Mouse (Mus musculus) right cerebral cortex, postnatal 10 days (tissue): ENCODE measurements at regions not wholly inside any gene's neighbourhood (a gene's known extent, or its start where the extent isn't known, plus 50 kb on each side); places are given as distances from the start of the nearest gene placed in this dataset.
"Not testable (repeated sequence)": the region's sequence is repeated elsewhere in the genome, so short reads cannot be mapped to it uniquely, and the experiment has no call there.

Source experiments
- DNase-seq, 2 experiments: peaks; one replicate each; pipeline ENCODE4 v3.0.0; 2021; ENCODE audit warnings: low spot score in 2 of 2

DNA sequence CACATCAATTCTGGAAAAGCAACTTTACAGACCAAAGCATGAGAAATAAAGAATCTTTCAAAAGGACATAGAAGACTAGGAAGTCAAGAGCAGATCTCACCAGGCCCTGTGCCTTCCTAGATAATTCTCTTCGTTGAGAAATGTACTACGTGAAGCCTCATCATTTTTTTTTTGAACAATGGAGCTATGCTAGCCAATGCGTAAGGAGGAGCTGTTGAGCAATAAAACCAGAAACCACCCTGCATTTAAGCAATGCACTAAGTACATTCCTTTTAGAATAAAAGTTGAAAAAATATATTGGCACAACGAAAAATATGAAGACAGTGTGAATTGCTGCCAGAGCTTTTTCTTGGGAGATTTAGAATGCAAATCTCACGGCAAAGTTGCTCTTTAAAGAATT lies 349.7 kb upstream of the Rgma start:
- DNase-seq: peak in 1 of 2 experiments; percentile 24

DNA sequence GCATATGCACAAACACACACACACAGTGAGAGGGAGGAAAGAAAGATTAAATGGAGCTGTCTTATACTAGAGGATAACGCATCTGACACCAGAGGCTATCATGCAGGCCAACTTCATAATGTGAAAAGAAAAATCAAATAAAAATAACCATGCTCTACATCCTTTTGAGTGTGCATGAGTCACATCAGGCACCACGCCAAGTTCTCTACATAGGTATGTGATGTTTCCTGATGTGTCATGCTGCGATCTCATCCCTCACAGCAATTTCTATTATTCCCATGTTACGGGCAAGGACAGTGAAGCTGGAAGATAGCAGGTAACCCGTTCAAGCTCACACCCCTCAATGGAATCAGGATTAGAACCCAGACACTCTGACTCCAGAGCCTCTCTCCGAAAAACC lies 346.4 kb upstream of the Rgma start:
- no peak for DNase-seq

DNA sequence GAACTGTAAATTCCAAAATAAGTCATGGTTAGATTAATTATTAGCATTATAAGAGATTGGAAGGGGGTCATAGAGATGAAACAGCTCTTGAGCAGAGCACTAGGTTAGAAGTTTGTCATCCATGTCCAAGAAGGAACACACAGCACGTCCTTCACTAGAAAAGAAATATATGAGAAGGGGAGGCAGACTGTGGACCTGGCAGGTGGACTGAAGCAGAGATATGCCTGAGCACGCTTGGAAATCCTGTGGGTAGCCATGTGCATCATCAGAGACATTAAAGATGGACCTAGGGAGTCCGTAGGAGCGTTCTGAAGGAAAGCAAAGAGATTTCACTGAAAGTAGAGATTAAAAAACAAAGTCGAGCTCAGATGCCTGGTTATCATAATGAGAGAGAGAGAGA lies 343.9 kb upstream of the Rgma start:
- DNase-seq: no peak

DNA sequence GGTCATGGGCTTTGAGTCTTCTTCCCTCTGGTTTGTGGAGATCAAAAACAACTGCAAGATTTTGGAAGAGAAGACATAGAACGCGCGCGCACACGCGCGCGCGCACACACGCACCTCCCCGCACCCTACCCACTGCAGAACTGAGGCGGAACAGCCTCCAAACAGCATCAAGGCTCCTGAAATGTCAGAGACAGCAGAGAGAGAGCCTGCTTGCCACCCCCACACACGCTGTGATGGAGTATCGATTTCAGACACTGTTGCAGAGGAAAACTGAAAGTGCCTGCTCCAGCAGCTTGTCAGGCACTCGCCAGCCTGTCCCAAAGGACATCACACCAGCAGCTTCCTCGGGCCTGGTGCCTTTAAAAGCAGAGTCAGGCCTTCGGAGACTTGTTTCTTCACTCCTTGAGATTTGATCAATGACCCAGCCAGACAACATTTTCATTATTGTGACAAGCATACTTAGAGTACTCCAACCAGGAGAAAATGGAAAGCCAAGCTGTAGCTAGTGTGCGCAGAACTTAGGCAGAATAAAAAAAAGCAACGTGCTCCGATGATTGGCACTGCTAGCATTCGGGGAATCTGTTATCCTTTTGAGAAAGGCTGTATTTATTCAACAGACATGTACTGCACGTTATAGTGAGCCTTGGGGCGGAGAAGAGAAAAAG lies 342.9 kb upstream of the Rgma start:
- peak; percentile 46 to 61 for DNase-seq

DNA sequence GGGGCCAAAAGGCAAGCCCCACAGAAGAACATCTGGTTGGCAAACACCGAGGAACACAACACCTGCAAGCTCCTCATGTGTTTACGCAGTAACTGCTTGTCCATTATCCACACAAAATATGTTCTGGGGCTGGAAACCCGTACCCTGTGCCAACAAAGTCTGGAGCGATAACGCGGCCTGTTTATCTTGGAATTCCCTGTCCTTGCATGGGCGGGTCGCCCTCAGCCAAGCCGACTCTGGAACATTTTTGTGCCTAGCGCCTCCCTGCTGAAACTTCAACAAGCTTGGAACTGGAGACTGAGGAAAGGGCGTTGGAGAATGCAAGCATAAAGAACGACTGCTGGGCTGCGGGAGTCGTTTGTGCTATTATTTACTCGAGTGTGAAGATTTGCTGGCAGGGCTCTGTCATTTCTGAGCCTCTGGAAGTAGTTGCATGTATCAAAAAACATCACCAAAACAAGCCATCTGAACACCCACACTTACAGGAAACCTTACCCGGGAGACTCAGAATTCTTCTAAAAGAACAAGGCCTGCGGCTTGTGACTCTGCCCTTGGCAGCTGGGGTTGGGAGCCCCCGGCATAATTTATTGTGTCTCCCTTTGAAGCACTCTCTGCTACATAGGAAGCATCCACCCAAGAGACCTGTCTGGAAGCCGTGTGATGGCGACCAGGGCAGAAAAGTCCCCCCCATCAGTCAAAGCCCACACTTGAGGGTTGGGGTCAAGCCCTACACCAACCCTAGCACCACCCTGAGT lies 338.3 kb upstream of the Rgma start:
- peak; percentile 63 to 68 for DNase-seq

DNA sequence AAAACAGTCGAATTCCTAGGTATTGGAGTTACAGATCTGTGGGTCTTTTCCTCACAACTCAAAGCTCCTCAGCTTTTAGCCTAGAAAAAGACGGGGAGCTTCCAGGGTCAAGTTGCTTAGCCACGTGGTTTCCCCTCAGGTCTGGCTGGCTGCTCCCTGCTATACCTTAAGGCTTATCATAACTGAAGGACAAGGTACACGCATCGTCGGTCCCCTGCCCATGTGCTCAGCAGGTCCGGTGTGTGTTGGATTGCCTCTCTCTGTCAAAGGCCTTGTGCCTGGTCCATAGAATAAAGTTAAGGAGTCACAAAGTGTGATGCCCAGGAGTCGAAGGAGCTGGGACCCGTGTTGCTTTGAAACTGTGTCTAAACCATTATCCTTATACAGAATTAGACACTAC lies 337.7 kb upstream of the Rgma start:
- no peak for DNase-seq

DNA sequence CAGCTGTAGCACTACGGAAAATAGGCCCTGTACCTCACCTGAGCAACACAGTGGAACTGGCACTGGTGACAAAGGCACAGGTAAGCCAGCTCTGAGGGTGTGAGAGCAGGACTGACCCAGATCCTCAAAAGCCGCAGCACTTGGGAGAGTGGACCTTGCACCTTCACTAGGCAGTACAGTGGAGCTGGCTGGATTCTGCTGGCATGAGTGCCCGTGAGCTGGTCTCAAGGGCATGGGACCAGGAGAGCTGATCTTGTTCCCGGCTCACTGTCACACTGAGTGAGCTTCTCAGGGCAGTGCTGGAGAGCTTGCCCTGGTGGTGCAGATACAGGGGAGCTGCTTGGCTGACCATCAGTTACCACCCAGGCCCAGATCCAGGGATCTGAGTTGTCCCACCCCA lies 335.4 kb upstream of the Rgma start:
- no peak for DNase-seq

DNA sequence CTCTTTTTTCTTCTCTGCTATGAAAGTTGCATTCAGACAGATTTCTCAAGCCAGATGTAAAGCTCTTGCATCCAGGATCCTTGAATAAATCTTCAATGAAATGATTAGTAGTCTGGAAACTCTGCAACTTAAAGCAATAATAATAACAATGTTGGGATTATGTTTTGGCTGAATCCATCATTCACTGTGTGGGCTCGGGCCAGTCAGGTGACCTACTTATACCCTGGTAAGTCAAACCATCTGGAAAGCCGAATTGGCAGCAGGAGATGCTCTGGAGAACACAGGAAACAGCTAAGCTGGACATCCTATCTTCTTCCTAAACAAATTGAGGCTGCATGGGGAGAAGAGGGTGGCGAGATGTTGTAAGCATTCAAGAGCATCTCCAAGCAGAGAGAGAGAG lies 331.0 kb upstream of the Rgma start:
- DNase-seq: no peak

DNA sequence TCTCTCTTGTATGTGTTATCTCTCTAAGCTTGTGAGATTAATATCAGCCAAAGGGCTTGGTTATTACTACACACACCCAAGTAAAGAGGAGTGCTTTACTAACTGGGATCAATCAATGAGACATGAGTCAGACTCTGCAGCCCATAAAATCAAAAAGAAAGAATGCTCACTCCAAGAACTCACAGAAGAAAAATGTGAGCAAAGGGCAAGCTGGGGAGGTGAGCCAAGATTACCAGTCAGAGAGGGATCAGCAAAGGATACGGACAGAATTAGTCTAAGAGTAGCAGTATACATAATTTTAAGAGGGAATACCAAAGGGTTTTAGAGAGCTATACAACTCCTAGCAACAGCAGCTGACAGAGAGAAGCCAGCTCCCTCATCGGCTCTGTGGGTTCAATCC lies 319.4 kb upstream of the Rgma start:
- DNase-seq: no peak

DNA sequence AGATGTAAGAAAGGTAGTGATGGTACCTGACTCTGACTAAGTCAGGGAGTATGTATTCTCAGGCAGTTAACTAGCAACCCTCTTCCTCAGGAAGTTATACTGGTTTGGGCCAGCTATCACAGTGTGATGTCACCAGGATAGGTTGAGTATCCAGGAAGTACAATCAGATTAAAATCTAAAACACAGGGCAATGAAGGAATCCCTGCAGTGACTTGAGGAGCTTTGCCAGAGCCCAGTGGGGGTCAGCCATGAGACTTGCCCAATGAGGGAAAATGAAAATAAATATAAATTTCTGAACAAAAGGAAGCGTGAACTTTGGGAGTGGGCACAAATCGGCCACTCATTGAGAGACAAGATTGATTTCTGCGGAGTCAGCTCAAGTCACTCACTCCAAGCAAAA lies 311.8 kb upstream of the Rgma start:
- DNase-seq: no peak

DNA sequence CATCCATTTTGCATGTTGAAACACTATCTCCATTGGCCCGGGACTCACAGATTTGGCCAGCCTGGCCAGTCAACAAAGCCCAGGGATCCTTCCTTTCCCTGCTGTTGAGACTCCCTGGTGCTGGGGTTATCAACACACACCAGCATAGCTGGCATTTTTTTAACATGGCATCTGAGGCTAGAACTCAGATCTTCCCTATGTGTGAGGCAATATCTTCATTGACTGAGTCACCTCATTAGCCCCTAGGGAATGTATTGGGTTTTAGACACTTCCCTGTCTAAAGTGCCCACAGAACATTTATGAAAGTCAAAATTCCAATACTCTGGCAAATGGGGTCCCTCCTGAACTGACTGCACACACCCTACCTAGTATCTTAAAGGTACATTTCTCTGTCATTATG lies 306.8 kb upstream of the Rgma start:
- DNase-seq: no peak

DNA sequence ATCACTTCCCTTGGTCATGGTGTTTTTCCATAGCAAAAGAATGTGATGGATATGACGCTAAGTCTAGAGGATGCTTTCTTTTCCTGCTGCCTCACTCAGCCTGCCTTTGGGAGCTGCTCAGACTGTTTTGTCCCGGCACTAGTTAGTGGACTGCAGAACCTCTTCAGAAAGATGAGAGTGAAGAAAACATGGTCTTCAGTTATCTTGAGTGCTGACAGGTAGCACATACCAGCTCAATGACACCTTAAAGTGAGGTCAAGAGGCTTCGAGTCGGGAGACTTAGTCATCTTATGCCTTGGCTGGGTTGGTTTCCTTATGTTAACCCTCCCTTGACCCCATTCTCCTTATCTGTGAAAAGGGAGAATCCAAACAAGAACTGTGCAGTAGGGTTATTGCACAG lies 306.0 kb upstream of the Rgma start:
- DNase-seq: no peak

DNA sequence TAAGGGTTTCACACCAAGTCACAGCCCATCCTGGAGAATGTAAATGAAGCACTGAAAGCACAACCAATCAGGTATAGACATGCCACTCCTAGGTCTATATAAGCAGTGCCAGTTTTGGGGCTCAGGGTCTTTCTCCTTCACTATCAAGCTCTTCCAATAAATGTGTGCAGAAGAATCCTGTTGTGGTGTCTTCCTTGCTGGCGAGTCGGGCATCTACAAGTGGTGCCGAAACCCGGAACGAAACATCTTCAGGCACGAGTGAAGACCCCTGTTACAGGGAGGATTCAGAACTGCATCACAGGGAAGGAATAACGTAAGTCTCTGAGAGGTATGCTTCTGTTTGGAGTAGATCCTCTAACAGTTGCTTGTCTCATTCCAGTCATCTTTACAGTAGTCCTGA lies 299.9 kb upstream of the Rgma start:
- not testable (repeated sequence) for DNase-seq

DNA sequence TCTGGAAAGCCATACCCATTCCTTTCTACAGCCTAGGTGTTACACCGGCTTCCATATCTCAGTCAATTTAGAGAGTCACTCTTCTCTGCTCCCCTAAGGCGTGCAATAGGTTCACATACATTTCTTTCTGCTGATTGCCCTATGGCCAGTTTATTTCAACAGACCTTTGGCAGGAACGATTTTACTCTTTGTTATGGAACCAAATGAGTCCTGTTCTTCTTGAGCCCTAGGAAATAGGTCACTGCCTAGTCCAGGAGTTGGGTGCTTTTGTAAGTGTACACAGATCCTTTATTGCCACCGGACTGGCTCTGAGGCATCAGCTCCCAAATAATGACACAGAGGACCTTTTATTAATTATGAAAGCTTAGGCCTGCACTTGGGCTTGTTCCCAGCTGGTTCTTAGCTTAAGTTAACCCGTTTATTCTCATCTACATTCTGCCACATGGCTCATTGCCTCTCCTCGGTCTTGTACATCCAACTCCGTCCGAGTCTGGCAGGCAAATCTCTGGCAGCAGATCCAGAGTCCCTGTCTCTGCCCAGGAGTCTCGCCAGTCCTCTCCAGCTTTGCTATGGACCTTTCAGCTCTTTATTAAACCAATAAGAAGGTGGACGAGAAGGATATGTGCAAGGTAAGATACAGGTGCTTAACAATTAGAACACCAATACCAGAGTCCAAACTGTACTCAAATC lies 287.7 kb upstream of the Rgma start:
- DNase-seq: peak; percentile 33

DNA sequence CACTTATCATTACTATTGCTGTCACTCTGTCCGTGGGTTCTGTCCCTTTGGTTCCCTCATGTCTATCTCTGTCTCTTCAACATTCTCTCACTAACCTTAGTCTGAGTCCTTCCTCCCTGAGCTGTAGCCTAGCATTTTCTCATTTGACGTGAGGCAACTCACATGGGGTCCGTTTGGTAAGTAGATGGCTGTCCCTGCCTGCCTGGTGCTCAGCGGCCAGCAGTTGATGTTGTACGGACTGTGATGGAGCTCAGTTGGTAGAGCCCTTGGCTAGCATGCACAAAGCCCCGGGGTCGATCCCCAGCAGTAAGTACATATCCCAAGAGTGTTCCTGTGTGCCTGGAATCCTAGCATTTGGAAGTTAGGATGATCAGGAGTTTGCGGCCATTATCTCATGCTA lies 287.0 kb upstream of the Rgma start:
- no peak for DNase-seq

DNA sequence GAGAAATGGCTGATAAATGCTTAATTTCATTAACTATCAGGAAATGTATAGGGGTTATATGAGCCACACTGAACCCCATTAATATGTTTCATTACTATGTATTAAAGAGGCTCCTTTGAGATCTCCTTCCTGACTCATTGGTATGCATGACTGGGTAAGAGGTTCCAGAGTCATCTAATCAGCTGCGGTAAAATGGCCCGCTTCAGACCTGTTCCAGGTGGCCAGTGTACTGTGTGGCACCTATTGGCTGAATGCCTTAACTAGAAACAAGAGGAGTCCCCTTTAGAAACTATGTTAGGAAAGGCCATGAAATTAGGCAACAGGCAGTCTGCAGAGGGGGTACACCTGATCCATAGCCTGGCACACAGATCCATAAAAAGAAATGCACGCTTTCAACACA lies 283.6 kb upstream of the Rgma start:
- DNase-seq: no peak

DNA sequence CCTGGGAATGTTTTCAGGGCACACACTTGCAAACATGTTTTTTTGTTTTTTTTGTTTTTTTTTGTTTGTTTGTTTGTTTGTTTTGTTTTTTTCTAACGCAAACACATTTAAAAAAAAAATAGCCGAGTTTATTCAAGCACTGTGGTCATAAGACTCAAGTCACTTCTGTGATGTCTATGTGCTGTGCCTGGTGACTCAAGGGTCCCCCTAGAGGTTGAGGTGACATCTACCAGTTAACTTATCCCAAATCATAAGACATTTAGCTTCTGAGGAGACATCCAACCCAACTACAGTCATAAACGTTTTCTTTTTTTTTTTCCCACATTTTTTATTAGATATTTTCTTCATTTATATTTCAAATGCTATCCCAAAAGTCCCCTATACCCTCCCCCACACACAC lies 281.2 kb upstream of the Rgma start:
- no peak for DNase-seq

DNA sequence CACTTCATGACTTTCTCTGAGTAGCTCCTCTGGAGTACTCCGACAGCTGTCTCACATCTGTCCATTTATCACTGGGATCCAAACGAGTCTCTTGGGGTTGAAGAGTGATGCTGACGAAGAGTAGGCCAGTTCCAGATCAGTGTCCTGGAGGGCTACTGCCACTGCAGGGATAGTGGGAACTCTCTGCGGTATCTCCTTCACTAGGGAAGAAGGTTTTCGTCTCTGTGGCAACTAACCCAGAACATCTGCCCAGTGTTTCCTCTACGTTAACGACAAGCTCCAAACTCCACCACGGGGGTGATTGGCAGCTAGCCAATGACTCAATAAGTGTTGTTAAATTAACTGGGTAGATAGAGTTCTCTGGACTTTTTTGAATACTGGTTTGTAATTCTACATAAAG lies 256.4 kb upstream of the Rgma start:
- peak in 1 of 2 experiments; percentile 33 for DNase-seq

DNA sequence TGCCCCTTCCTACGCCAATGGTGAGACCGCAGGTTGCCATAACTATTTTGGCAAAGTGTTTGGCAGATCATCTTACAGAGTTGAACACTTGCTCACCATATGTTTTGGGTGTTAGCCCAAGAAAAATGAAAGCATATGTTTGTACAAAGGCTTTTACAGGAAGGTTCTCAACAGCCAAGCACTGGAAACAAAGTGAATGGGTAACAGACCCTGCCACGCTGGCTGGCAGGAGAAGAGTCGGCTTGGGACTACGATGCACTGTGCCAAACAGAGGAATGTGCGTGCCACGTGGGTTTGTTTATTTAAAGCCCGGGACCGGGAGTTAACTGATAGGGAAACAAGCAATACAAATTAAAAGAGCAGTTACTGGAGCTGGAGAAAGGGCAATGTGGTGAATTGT lies 255.0 kb upstream of the Rgma start:
- no peak for DNase-seq

DNA sequence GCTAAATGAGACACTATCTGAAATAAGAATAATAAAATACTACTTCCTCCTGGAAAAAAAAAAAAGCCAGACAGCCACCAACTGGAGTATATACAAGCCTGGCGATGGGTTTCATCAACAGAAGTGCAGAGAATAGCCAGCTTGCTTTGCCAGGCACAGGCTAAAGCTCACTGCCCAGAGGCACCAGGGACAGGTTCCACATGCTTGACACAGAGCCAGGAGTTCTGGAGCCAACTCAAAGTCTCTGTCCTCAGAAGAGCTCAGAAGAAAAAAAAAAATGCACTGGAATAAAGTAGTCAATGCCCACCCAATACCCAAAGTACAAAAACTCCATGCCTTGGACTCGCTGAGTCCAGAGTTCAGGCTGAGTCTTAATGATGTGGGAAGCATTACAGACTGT lies 250.3 kb upstream of the Rgma start:
- DNase-seq: no peak

DNA sequence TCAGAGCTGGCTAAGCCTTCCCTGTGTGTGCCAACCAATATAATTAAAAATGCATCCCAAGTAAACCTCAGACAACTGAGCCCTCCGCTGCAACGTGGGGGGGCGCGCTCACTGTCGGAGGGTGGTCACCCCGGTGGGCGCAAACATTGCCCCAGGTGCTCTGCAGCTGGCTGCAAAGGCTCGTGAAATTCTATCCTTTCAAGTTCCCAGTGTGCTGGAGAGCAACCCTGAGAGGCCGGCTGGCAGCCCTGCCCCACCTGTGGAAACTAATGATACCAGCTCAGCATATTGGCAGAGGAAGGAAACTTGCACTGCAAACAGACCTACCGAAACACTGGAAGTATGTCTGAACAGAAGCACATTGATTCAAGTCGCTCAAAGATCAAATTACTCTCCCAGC lies 249.4 kb upstream of the Rgma start:
- DNase-seq: no peak

DNA sequence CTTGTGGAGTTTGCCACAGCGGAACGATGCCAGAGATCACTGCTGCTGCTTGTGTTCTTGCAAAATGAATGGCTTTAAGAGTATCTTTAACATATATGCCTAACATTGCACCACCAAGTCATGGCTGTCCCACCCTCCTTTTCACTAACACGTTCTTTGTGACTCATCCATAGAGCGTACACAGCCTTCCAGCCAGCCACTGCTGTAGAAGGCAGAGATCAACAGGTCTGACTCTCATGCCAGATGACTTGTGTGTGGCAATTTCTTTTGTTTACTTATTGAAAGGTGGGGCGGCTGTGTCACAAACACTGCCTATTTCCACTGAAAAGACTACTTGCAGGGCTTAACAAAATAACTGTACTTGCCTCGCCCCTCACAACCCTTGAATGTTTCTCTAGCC lies 239.5 kb upstream of the Rgma start:
- DNase-seq: no peak

DNA sequence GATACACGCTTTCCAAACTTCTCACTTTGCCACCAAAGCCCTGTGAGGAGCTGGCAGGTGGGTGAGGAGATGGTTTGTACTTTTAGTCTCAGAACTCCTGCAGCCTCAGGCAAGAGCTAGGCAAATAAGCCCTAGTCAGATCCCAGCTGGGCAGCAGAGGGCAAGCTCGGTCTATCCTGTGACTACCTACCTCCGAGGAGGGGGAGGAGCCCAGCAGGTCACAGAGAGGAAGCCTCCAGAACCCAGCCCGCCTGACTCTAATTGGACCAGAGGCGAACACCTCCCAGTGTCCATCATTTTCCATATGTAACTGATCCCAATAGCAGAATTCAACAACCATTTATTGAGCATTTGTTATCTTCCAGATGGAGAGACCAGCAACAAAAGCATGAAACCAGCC lies 237.0 kb upstream of the Rgma start:
- no peak for DNase-seq
